Mouse (Mus musculus) ES-E14 (cell line): ENCODE data around the gene Mapkbp1. TPM values are rescaled to one million over a fixed set of nuclear protein-coding genes. Genes with fewer than 3 reads are reported as not detected.

Source experiments
- DNase-seq: peaks from one replicate; pipeline ENCODE4 v3.0.0-alpha.2; 2013; ENCODE audit warnings: low read depth, low spot score
- H3K27ac ChIP-seq: 2 replicates; pipeline ENCODE4 v1.5.1; 2012; ENCODE audit warnings: low read depth, mild to moderate bottlenecking, low read length, moderate library complexity, mixed read lengths; ENCODE audit not compliant: poor library complexity, insufficient read depth, severe bottlenecking
- H3K36me3 ChIP-seq: 2 replicates; pipeline ENCODE4 v1.6.1; 2012; ENCODE audit warnings: mild to moderate bottlenecking, low read length, moderate library complexity, mixed read lengths; ENCODE audit not compliant: control insufficient read depth, poor library complexity, insufficient read depth, severe bottlenecking
- H3K4me1 ChIP-seq, 2 experiments: fragments of 150-350 bp in 1 of 2; sonication (generic) in 1 of 2; 2 replicates each; pipeline ENCODE4 v1.6.1; 2012; ENCODE audit warnings: low read length in 2 of 2, mild to moderate bottlenecking in 1 of 2, mixed read lengths in 1 of 2; ENCODE audit not compliant: control insufficient read depth in 2 of 2, insufficient read depth in 2 of 2, poor library complexity in 1 of 2
- H3K4me3 ChIP-seq, 2 experiments: fragments of 150-350 bp in 1 of 2; sonication (generic) in 1 of 2; 2 replicates each; pipeline ENCODE4 v1.5.1; 2012; ENCODE audit warnings: low read length in 2 of 2, low read depth in 1 of 2, mild to moderate bottlenecking in 1 of 2, mixed read lengths in 1 of 2; ENCODE audit not compliant: insufficient read depth in 1 of 2, poor library complexity in 1 of 2, severe bottlenecking in 1 of 2
- H3K9ac ChIP-seq: 2 replicates; pipeline ENCODE4 v1.6.1; 2012; ENCODE audit warnings: low read depth, mild to moderate bottlenecking, low read length, mixed read lengths; ENCODE audit not compliant: poor library complexity, insufficient read depth, severe bottlenecking
- H3K9me3 ChIP-seq: fragments of 150-350 bp; sonication (generic); 2 replicates; pipeline ENCODE4 v1.6.1; 2012; ENCODE audit warnings: low read depth, mild to moderate bottlenecking, low read length; ENCODE audit not compliant: control insufficient read depth, insufficient read depth
- CHD2 ChIP-seq: IDR thresholded peaks from 2 replicates; pipeline ENCODE4 v1.6.1; 2014; ENCODE audit warnings: mild to moderate bottlenecking, low read depth, low read length, inconsistent platforms
- HCFC1 ChIP-seq: IDR thresholded peaks from 2 replicates; pipeline ENCODE4 v1.6.1; 2012; ENCODE audit warnings: low read length, inconsistent platforms, borderline replicate concordance; ENCODE audit not compliant: insufficient read depth
- MAFK ChIP-seq: IDR thresholded peaks from 2 replicates; pipeline ENCODE4 v1.6.1; 2014; ENCODE audit warnings: mild to moderate bottlenecking, low read depth, low read length, inconsistent platforms; ENCODE audit not compliant: insufficient read depth
- ZC3H11A ChIP-seq: IDR thresholded peaks from 2 replicates; pipeline ENCODE4 v1.6.1; 2012; ENCODE audit warnings: low read depth, mild to moderate bottlenecking, inconsistent platforms, low read length, borderline replicate concordance
- ZNF384 ChIP-seq: IDR thresholded peaks from 2 replicates; pipeline ENCODE4 v1.6.1; 2012; ENCODE audit warnings: low read depth, low read length, inconsistent platforms
- in situ Hi-C, 2 experiments: fragments of 600-800 bp; cut with MboI; formaldehyde crosslinking; loops; one replicate each; pipeline ENCODE4 v1.15.1; 2025; ENCODE audit warnings: low sequenced_read_pairs in 2 of 2, inconsistent platforms in 1 of 2; ENCODE audit not compliant: unreplicated experiment in 2 of 2
- total RNA-seq: library from RNA; depleted of rRNA; stranded (reverse); fragments of 300-350 nt; gene quantifications from 2 replicates; pipeline ENCODE4 v1.2.3, GENCODE M21; 2012

Gene Mapkbp1
- total RNA-seq, 1 experiment, result 7.0 TPM

DNA sequence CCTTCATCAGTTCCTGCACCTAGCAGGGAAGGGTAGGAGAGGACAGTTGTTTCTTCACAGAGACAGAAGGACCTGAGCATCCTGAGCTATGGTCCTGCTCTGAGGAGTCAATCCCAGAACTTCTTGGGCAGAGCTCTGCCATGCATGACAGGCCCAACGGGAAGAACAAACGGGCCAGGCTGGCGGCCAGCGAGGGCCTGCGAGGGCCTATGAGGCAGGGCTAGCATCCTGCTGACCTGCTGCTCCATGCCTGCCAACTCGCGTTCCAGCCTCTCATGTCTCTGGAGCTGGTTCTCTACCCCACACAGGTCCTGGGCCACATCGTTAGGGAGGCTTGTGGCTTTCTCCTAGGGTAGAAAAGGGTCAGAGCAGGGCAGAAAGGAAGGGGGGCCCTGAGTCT lies 89.7 kb downstream of the Mapkbp1 start:
- no peak for DNase-seq
- Histone ChIP-seq H3K4me3 (no peak overlapping the region), H3K4me1 (peaks cover 0 to 5% of the 10 kb centered on the region in 2 experiments; a peak in 1 of 4 replicates), H3K36me3 (no peaks in the 10 kb centered on the region), H3K9ac (no peak overlapping the region), H3K9me3 (no peaks in the 10 kb centered on the region), H3K27ac (no peak overlapping the region)
- TF ChIP-seq MAFK (no peak), CHD2 (no peak), HCFC1 (no peak), ZC3H11A (no peak), ZNF384 (no peak)
- in situ Hi-C loops, result no loop called here

DNA sequence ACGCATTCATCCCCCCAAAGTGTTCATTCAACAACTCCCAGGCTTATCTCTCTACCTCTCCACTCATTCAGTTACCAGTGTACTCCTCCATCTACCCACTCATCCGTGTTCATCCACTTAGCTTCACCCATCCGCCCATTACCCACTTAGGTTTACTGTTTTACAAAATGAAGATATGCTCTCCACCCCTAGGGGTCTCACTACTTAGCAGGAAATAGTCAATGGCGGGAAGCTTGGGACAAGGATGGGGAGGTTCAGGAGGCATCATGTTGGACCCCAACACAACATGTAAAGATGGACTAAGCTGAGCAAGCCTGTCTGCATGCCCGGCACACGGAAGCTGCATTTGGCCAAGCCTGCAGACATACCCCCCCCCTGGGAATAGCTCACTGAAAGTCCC lies 92.1 kb downstream of the Mapkbp1 start:
- no peaks in the 10 kb centered on the region for H3K9me3 ChIP-seq
- H3K9ac ChIP-seq, result no peak overlapping the region
- in situ Hi-C loops, result no loop called here
- no peaks in the 10 kb centered on the region for H3K36me3 ChIP-seq
- DNase-seq, result no peak
- no peak overlapping the region for H3K27ac ChIP-seq
- H3K4me1 ChIP-seq, result peaks cover 0 to 5% of the 10 kb centered on the region in 2 experiments; a peak in 1 of 4 replicates
- no peak for TF ChIP-seq ZC3H11A
- no peak for TF ChIP-seq MAFK
- TF ChIP-seq CHD2, result no peak
- no peak for TF ChIP-seq HCFC1
- no peak for TF ChIP-seq ZNF384
- H3K4me3 ChIP-seq, result no peak overlapping the region; a peak in 1 of 4 replicates

GRCm38 (mm10) chr2:120065243-120065642 lies 92.7 kb downstream of the Mapkbp1 start:
- in situ Hi-C loops, result no loop called here

GRCm38 (mm10) chr2:120066224-120066623 lies 93.7 kb downstream of the Mapkbp1 start:
- Histone ChIP-seq H3K4me3 (no peak overlapping the region), H3K9me3 (no peaks in the 10 kb centered on the region), H3K4me1 (peaks cover 0 to 4% of the 10 kb centered on the region in 2 experiments; a peak in 1 of 4 replicates), H3K27ac (no peak overlapping the region), H3K36me3 (no peaks in the 10 kb centered on the region), H3K9ac (no peak overlapping the region)
- no peak for DNase-seq
- TF ChIP-seq HCFC1 (no peak), CHD2 (no peak), MAFK (no peak), ZNF384 (no peak), ZC3H11A (no peak)
- in situ Hi-C loops, result no loop called here

More at GRCm38 (mm10) chr2:120065243-120065642, 92.7 kb downstream of the Mapkbp1 start:
- Histone ChIP-seq H3K27ac (no peak overlapping the region), H3K9ac (no peak overlapping the region), H3K36me3 (no peaks in the 10 kb centered on the region), H3K4me3 (no peak overlapping the region), H3K9me3 (no peaks in the 10 kb centered on the region), H3K4me1 (peaks cover 0 to 5% of the 10 kb centered on the region in 2 experiments; a peak in 1 of 4 replicates)
- no peak for DNase-seq
- no peak for TF ChIP-seq ZC3H11A
- no peak for TF ChIP-seq MAFK
- no peak for TF ChIP-seq HCFC1
- no peak for TF ChIP-seq ZNF384
- TF ChIP-seq CHD2, result no peak
